Mouse (Mus musculus) midbrain, embryonic 15.5 days (tissue): ENCODE data around the gene Commd8. TPM values are rescaled to one million over a fixed set of nuclear protein-coding genes. Genes with fewer than 3 reads are reported as not detected.
A peak's percentile ranks its signal among the peaks of the same experiment; 100 is the strongest.

Experiments used
- ATAC-seq: fragments of 200-750 bp; cut with Nextera tagmentation; replicated peaks from 2 replicates; pipeline ENCODE4 v1.8.0; 2017; ENCODE audit warnings: moderate TSS enrichment
- H3K27ac ChIP-seq: fragments of 300-500 bp; sonication (generic); 2 replicates; pipeline ENCODE4 v1.5.1; 2015; ENCODE audit warnings: mild to moderate bottlenecking, inconsistent platforms
- H3K27me3 ChIP-seq: fragments of 300-500 bp; sonication (generic); replicated peaks from 2 replicates; pipeline ENCODE4 v1.6.1; 2015; ENCODE audit warnings: inconsistent platforms
- H3K36me3 ChIP-seq: fragments of 300-500 bp; sonication (generic); replicated peaks from 2 replicates; pipeline ENCODE4 v1.6.1; 2015; ENCODE audit warnings: inconsistent platforms
- H3K4me1 ChIP-seq: fragments of 300-500 bp; sonication (generic); 2 replicates; pipeline ENCODE4 v1.6.1; 2015; ENCODE audit warnings: inconsistent platforms
- H3K4me2 ChIP-seq: fragments of 300-500 bp; sonication (generic); 2 replicates; pipeline ENCODE4 v1.6.1; 2015; ENCODE audit warnings: inconsistent platforms, mild to moderate bottlenecking, moderate library complexity
- H3K4me3 ChIP-seq: fragments of 300-500 bp; sonication (generic); 2 replicates; pipeline ENCODE4 v1.5.1; 2015; ENCODE audit warnings: mild to moderate bottlenecking, inconsistent platforms
- H3K9ac ChIP-seq: fragments of 300-500 bp; sonication (generic); 2 replicates; pipeline ENCODE4 v1.6.1; 2015; ENCODE audit warnings: mild to moderate bottlenecking, inconsistent platforms
- H3K9me3 ChIP-seq: fragments of 300-500 bp; sonication (generic); 2 replicates; pipeline ENCODE4 v1.6.1; 2016; ENCODE audit warnings: inconsistent platforms
- WGBS: fragments of 180-500 bp; shearing (Covaris S2); methylation state at CpG from one replicate; pipeline ENCODE4 v1.1.7; 2015; ENCODE audit warnings: mixed read lengths; 5-methylcytosine and 5-hydroxymethylcytosine counted together
- polyA plus RNA-seq: library from polyadenylated mRNA; unstranded; fragments of >200 nt; fragmentation: Nextera tagmentation; extraction: Ambion mirVana; gene quantifications from 2 replicates; pipeline ENCODE4 v1.2.1, GENCODE M21; 2015

Commd8 gene
- polyA plus RNA-seq, 1 experiment from 2014 or later: 126 TPM

- WGBS: 86% methylated on average over 5 of the region's 5 CpGs
- Histone ChIP-seq H3K4me3 (no peak overlapping the region), H3K9ac (no peak overlapping the region), H3K4me2 (no peak overlapping the region), H3K27ac (no peak overlapping the region), H3K4me1 (no peaks in the 10 kb centered on the region), H3K9me3 (no peaks in the 10 kb centered on the region), H3K27me3 (no peaks in the 10 kb centered on the region), H3K36me3 (no peaks in the 10 kb centered on the region)
- no peak for ATAC-seq
These were observed 23.9 kb upstream of the Commd8 start for GRCm38 (mm10) chr5:72191932-72192331.

- no peak overlapping the region for H3K4me3 ChIP-seq
- no peak for ATAC-seq
- no peaks in the 10 kb centered on the region for H3K36me3 ChIP-seq
- no peak overlapping the region for H3K27ac ChIP-seq
- H3K4me1 ChIP-seq: no peaks in the 10 kb centered on the region
- H3K4me2 ChIP-seq: no peak overlapping the region
- H3K27me3 ChIP-seq: no peaks in the 10 kb centered on the region
- 80% methylated on average over 7 of the region's 7 CpGs for WGBS
- H3K9me3 ChIP-seq: no peaks in the 10 kb centered on the region
- H3K9ac ChIP-seq: no peak overlapping the region
These were observed 23.2 kb upstream of the Commd8 start for GRCm38 (mm10) chr5:72191154-72191553.

GRCm38 (mm10) chr5:72184437-72185100 is 16.6 kb upstream of the Commd8 start:
- 86% methylated on average over 13 of the region's 13 CpGs for WGBS
- ATAC-seq: no peak
- Histone ChIP-seq H3K27ac (no peak overlapping the region), H3K9ac (no peak overlapping the region), H3K27me3 (no peaks in the 10 kb centered on the region), H3K9me3 (no peaks in the 10 kb centered on the region), H3K4me2 (no peak overlapping the region), H3K36me3 (no peaks in the 10 kb centered on the region), H3K4me1 (no peaks in the 10 kb centered on the region), H3K4me3 (no peak overlapping the region)

GRCm38 (mm10) chr5:72183929-72184328 is 15.9 kb upstream of the Commd8 start:
- H3K36me3 ChIP-seq: no peaks in the 10 kb centered on the region
- no peak overlapping the region for H3K4me3 ChIP-seq
- no peaks in the 10 kb centered on the region for H3K9me3 ChIP-seq
- no peak overlapping the region for H3K4me2 ChIP-seq
- H3K4me1 ChIP-seq: no peaks in the 10 kb centered on the region
- H3K27ac ChIP-seq: no peak overlapping the region
- no peak overlapping the region for H3K9ac ChIP-seq
- no peak for ATAC-seq
- 79% methylated on average over 6 of the region's 6 CpGs for WGBS
- H3K27me3 ChIP-seq: no peaks in the 10 kb centered on the region

- H3K9me3 ChIP-seq: no peaks in the 10 kb centered on the region
- H3K27me3 ChIP-seq: no peaks in the 10 kb centered on the region
- H3K4me3 ChIP-seq: no peak overlapping the region
- H3K27ac ChIP-seq: no peak overlapping the region
- H3K36me3 ChIP-seq: no peaks in the 10 kb centered on the region
- H3K4me1 ChIP-seq: no peaks in the 10 kb centered on the region
- H3K9ac ChIP-seq: no peak overlapping the region
- WGBS: 95% methylated on average over 4 of the region's 4 CpGs
- H3K4me2 ChIP-seq: no peak overlapping the region
- ATAC-seq: no peak
These were observed 14.8 kb upstream of the Commd8 start for GRCm38 (mm10) chr5:72182804-72183203.

GRCm38 (mm10) chr5:72181194-72181593 is 13.2 kb upstream of the Commd8 start:
- no peak overlapping the region for H3K27ac ChIP-seq
- H3K4me3 ChIP-seq: no peak overlapping the region
- no peaks in the 10 kb centered on the region for H3K4me1 ChIP-seq
- H3K9ac ChIP-seq: no peak overlapping the region
- no peak overlapping the region for H3K4me2 ChIP-seq
- no peaks in the 10 kb centered on the region for H3K27me3 ChIP-seq
- no peaks in the 10 kb centered on the region for H3K36me3 ChIP-seq
- H3K9me3 ChIP-seq: no peaks in the 10 kb centered on the region
- ATAC-seq: no peak
- WGBS: 65% methylated on average over 1 of the region's 1 CpGs

GRCm38 (mm10) chr5:72175530-72175929 is 7.5 kb upstream of the Commd8 start:
- peak; percentile 76 for ATAC-seq
- H3K9me3 ChIP-seq: no peaks in the 10 kb centered on the region
- WGBS: 15% methylated on average over 7 of the region's 7 CpGs
- peaks cover 7% of the 10 kb centered on the region; the same call in 1 of the 2 replicates for H3K4me1 ChIP-seq
- H3K27me3 ChIP-seq: no peaks in the 10 kb centered on the region
- peak overlapping the region; percentile 23 for H3K4me3 ChIP-seq
- peak overlapping the region; percentile 61; the same call in 1 of the 2 replicates for H3K27ac ChIP-seq
- peak overlapping the region; percentile 19; the same call in 1 of the 2 replicates for H3K9ac ChIP-seq
- no peaks in the 10 kb centered on the region for H3K36me3 ChIP-seq
- H3K4me2 ChIP-seq: peak overlapping the region; percentile 46

GRCm38 (mm10) chr5:72175050-72175449 is 7.1 kb upstream of the Commd8 start:
- no peaks in the 10 kb centered on the region for H3K9me3 ChIP-seq
- WGBS: 33% methylated on average over 4 of the region's 4 CpGs
- H3K9ac ChIP-seq: no peak overlapping the region
- H3K4me1 ChIP-seq: peaks cover 7% of the 10 kb centered on the region; the same call in 1 of the 2 replicates
- no peaks in the 10 kb centered on the region for H3K27me3 ChIP-seq
- H3K4me3 ChIP-seq: 0 out of 2 replicates have a peak overlapping the region, but pooled peaks have one; percentile 23
- peak; percentile 32; the same call in 1 of the 2 replicates for ATAC-seq
- no peaks in the 10 kb centered on the region for H3K36me3 ChIP-seq
- H3K4me2 ChIP-seq: peak overlapping the region; percentile 46
- H3K27ac ChIP-seq: no peak overlapping the region

GRCm38 (mm10) chr5:72173521-72173920 is 5.5 kb upstream of the Commd8 start:
- Histone ChIP-seq H3K9me3 (no peaks in the 10 kb centered on the region), H3K27me3 (no peaks in the 10 kb centered on the region), H3K4me1 (peaks cover 7% of the 10 kb centered on the region; the same call in 1 of the 2 replicates), H3K27ac (no peak overlapping the region), H3K4me2 (no peak overlapping the region), H3K36me3 (no peaks in the 10 kb centered on the region), H3K4me3 (no peak overlapping the region), H3K9ac (no peak overlapping the region)
- no peak for ATAC-seq
- WGBS: 80% methylated on average over 1 of the region's 1 CpGs

GRCm38 (mm10) chr5:72172675-72173074 is 4.7 kb upstream of the Commd8 start:
- Histone ChIP-seq H3K4me1 (peaks cover 7% of the 10 kb centered on the region; the same call in 1 of the 2 replicates), H3K4me3 (no peak overlapping the region), H3K9ac (no peak overlapping the region), H3K27ac (no peak overlapping the region), H3K4me2 (no peak overlapping the region), H3K36me3 (no peaks in the 10 kb centered on the region), H3K27me3 (no peaks in the 10 kb centered on the region), H3K9me3 (no peaks in the 10 kb centered on the region)
- ATAC-seq: no peak
- WGBS: 35% methylated on average over 3 of the region's 3 CpGs

GRCm38 (mm10) chr5:72170067-72170466 is 2.1 kb upstream of the Commd8 start:
- no peaks in the 10 kb centered on the region for H3K27me3 ChIP-seq
- H3K9ac ChIP-seq: no peak overlapping the region
- no peak for ATAC-seq
- no peak overlapping the region for H3K27ac ChIP-seq
- H3K9me3 ChIP-seq: no peaks in the 10 kb centered on the region
- H3K36me3 ChIP-seq: no peaks in the 10 kb centered on the region
- no peak overlapping the region for H3K4me2 ChIP-seq
- H3K4me3 ChIP-seq: no peak overlapping the region
- 78% methylated on average over 6 of the region's 6 CpGs for WGBS
- H3K4me1 ChIP-seq: peaks cover 13% of the 10 kb centered on the region

GRCm38 (mm10) chr5:72168285-72168621 is 264 bp upstream of the Commd8 start:
- peak overlapping the region; percentile 59 for H3K4me2 ChIP-seq
- H3K4me3 ChIP-seq: peak overlapping the region; percentile 68
- no peaks in the 10 kb centered on the region for H3K27me3 ChIP-seq
- ATAC-seq: peak; percentile 80
- H3K27ac ChIP-seq: 0 out of 2 replicates have a peak overlapping the region, but pooled peaks have one; percentile 47
- H3K4me1 ChIP-seq: peaks cover 18% of the 10 kb centered on the region
- WGBS: 0% methylated on average over 4 of the region's 4 CpGs
- H3K9ac ChIP-seq: no peak overlapping the region
- H3K36me3 ChIP-seq: 0 out of 2 replicates have a peak, but pooled peaks cover 3% of the 10 kb centered on the region
- H3K9me3 ChIP-seq: no peaks in the 10 kb centered on the region

GRCm38 (mm10) chr5:72164386-72164785 is 3.6 kb downstream of the Commd8 start:
- ATAC-seq: no peak
- Histone ChIP-seq H3K4me2 (no peak overlapping the region), H3K27ac (no peak overlapping the region), H3K9me3 (no peaks in the 10 kb centered on the region), H3K4me3 (no peak overlapping the region), H3K9ac (no peak overlapping the region), H3K4me1 (peaks cover 18% of the 10 kb centered on the region), H3K27me3 (no peaks in the 10 kb centered on the region), H3K36me3 (peaks cover 22% of the 10 kb centered on the region; the same call in 1 of the 2 replicates)
- WGBS: 90% methylated on average over 7 of the region's 7 CpGs
